Mouse (Mus musculus) neural tube, embryonic 12.5 days (tissue): ENCODE measurements around the gene Ccdc34. TPM values are rescaled to one million over a fixed set of nuclear protein-coding genes. Genes with fewer than 3 reads are reported as not detected.

Source experiments
- ATAC-seq: fragments of 200-750 bp; cut with Nextera tagmentation; 2 replicates; pipeline ENCODE4 v1.8.0; 2017; ENCODE audit warnings: low read depth, mild to moderate bottlenecking, moderate TSS enrichment, moderate library complexity; ENCODE audit not compliant: low FRiP score
- H3K27ac ChIP-seq: fragments of 300-500 bp; sonication (generic); 2 replicates; pipeline ENCODE4 v1.5.1; 2016
- H3K27me3 ChIP-seq: fragments of 300-500 bp; sonication (generic); replicated peaks from 2 replicates; pipeline ENCODE4 v1.6.1; 2016; ENCODE audit warnings: mild to moderate bottlenecking
- H3K36me3 ChIP-seq: fragments of 300-500 bp; sonication (generic); 2 replicates; pipeline ENCODE4 v1.6.1; 2016; ENCODE audit warnings: mild to moderate bottlenecking
- H3K4me1 ChIP-seq: fragments of 300-500 bp; sonication (generic); 2 replicates; pipeline ENCODE4 v1.6.1; 2016
- H3K4me2 ChIP-seq: fragments of 300-500 bp; sonication (generic); replicated peaks from 2 replicates; pipeline ENCODE4 v1.6.1; 2016; ENCODE audit warnings: mild to moderate bottlenecking
- H3K4me3 ChIP-seq: fragments of 300-500 bp; sonication (generic); 2 replicates; pipeline ENCODE4 v1.5.1; 2016
- H3K9ac ChIP-seq: fragments of 300-500 bp; sonication (generic); 2 replicates; pipeline ENCODE4 v1.6.1; 2016; ENCODE audit warnings: mild to moderate bottlenecking
- H3K9me3 ChIP-seq: fragments of 300-500 bp; sonication (generic); 2 replicates; pipeline ENCODE4 v1.6.1; 2016; ENCODE audit warnings: mild to moderate bottlenecking
- WGBS: fragments of 180-500 bp; shearing (Covaris S2); methylation state at CpG from one replicate; pipeline ENCODE4 v1.1.7; 2016; 5-methylcytosine and 5-hydroxymethylcytosine counted together
- polyA plus RNA-seq: library from polyadenylated mRNA; unstranded; fragments of >200 nt; fragmentation: Nextera tagmentation; extraction: Ambion mirVana; gene quantifications from 2 replicates; pipeline ENCODE4 v1.2.1, GENCODE M21; 2016

Gene Ccdc34
- polyA plus RNA-seq, result 51.3 and 55.6 TPM in 2 replicates

- ATAC-seq, result peak; percentile 99
- peak within 1 kb of the TSS; percentile 67 for H3K27ac ChIP-seq
- WGBS, result under 1% methylated on average over 55 of the region's 55 CpGs
- peak within 1 kb of the TSS; percentile 71 for H3K4me3 ChIP-seq
- H3K9ac ChIP-seq, result peak within 1 kb of the TSS; percentile 86
- peaks cover 12% of the 10 kb centered on the region for H3K36me3 ChIP-seq
- peaks cover 20% of the 10 kb centered on the region for H3K4me1 ChIP-seq
- H3K9me3 ChIP-seq, result no peaks in the 10 kb centered on the region
- no peaks in the 10 kb centered on the region for H3K27me3 ChIP-seq
- H3K4me2 ChIP-seq, result peak within 1 kb of the TSS; percentile 78
These were observed at the start of gene Ccdc34 for GRCm38 (mm10) chr2:110017616-110018505. Ccdc34 (plus strand) TSS chr2:110017817.

- Histone ChIP-seq H3K4me2 (no peak overlapping the region), H3K27ac (no peak overlapping the region), H3K9ac (no peak overlapping the region), H3K36me3 (no peaks in the 10 kb centered on the region), H3K4me3 (no peak overlapping the region), H3K27me3 (no peaks in the 10 kb centered on the region), H3K4me1 (peaks cover 13% of the 10 kb centered on the region), H3K9me3 (no peaks in the 10 kb centered on the region)
- WGBS, result 81% methylated on average over 3 of the region's 3 CpGs
- no peak for ATAC-seq
These were observed 48.2 kb upstream of the Ccdc34 start for GRCm38 (mm10) chr2:109969381-109969780.

DNA sequence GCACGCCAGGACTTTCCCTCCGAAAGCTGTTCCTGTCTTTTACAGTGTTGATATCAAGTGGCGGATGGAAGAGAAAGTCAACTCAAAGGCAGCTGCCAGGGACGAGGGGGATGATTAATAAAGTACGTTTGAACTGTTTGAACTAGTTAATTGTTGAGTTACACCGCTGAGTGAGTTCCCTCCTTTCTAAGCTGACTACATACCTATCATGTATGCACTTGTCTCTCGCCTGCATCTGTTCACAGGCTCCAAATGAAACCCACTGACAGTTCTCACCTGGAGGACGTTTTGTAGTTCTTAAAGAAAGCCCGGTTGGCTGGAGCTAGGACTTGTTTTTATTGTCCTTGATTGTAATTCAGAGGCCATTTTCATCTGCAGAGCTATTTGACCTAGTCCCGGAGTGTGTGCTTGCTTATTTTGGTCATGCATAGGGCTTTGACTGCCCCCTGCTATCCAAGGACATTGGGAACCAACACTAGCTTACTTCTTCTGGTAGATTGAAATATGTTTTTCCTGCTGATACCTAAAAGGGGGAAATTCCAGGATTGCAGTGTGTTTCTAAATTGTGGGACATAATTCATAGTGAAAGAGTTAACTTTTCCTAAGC, 47.6 kb upstream of the Ccdc34 start:
- H3K27ac ChIP-seq, result no peak overlapping the region
- H3K9ac ChIP-seq, result no peak overlapping the region
- ATAC-seq, result no peak
- H3K4me2 ChIP-seq, result no peak overlapping the region
- no peak overlapping the region for H3K4me3 ChIP-seq
- H3K4me1 ChIP-seq, result peaks cover 13% of the 10 kb centered on the region
- H3K36me3 ChIP-seq, result no peaks in the 10 kb centered on the region
- 55% methylated on average over 10 of the region's 10 CpGs for WGBS
- H3K27me3 ChIP-seq, result no peaks in the 10 kb centered on the region
- no peaks in the 10 kb centered on the region for H3K9me3 ChIP-seq

DNA sequence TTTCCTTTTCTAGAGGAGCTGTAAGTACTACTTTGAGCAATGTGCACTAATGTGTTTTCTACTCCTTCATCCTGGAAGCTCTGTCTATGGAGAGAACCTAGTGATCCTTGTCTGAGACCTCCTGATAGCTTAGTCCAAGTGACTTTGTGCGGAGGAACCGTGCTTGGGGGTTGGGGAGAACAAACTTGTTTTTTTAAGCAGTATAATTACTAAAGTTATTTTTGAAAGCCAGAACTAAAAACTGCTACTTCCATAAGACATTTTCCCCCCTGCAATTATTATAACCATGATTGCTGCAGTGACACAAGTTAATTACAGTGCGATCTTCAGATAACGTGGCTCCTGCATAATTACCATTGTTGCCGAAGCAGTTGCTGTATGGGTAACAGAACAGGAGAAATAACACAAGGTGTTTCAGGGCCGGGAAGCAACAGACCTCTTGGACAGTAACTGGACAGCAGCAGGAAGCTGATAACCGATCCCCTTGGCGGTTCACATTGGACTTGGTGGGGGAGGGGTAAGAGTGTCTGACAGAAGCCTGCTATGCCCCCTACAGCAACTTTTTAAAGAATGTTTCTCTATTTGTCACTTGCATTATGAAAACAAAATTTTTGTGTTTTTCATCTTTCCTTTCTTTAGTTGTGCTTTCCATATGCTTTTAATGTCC, 46.7 kb upstream of the Ccdc34 start:
- H3K36me3 ChIP-seq, result peaks cover 3% of the 10 kb centered on the region; the same call in 1 of the 2 replicates
- no peak overlapping the region for H3K9ac ChIP-seq
- no peaks in the 10 kb centered on the region for H3K9me3 ChIP-seq
- no peak overlapping the region for H3K27ac ChIP-seq
- H3K4me3 ChIP-seq, result no peak overlapping the region
- no peak overlapping the region for H3K4me2 ChIP-seq
- H3K4me1 ChIP-seq, result peaks cover 13% of the 10 kb centered on the region
- no peak for ATAC-seq
- H3K27me3 ChIP-seq, result no peaks in the 10 kb centered on the region
- WGBS, result 66% methylated on average over 8 of the region's 8 CpGs

DNA sequence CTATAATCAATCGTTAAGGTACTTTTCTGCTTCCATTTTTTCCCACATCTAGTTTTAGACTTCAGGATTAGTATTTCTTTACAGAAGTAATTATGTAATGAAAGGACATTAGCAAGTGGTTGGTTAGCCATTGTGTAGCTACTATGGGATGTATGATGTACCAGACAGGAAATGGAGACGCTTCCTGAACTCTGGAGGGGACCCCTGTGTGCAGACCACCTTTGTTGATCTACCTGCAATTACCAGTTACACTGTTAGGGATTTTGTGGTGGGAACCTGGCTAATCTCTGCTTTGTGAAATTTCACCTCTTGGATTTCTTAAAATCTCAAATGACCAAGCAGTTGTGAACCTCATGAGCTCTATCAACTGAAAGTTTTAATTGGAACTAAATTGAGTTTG, 45.3 kb upstream of the Ccdc34 start:
- Histone ChIP-seq H3K9ac (no peak overlapping the region), H3K9me3 (no peaks in the 10 kb centered on the region), H3K4me3 (no peak overlapping the region), H3K4me2 (no peak overlapping the region), H3K27me3 (no peaks in the 10 kb centered on the region), H3K36me3 (peaks cover 3% of the 10 kb centered on the region; the same call in 1 of the 2 replicates), H3K4me1 (peaks cover 13% of the 10 kb centered on the region), H3K27ac (no peak overlapping the region)
- ATAC-seq, result no peak
- 95% methylated on average over 2 of the region's 2 CpGs for WGBS

GRCm38 (mm10) chr2:109972922-109973321, 44.7 kb upstream of the Ccdc34 start:
- no peak for ATAC-seq
- Histone ChIP-seq H3K4me3 (no peak overlapping the region), H3K9me3 (no peaks in the 10 kb centered on the region), H3K27ac (no peak overlapping the region), H3K9ac (no peak overlapping the region), H3K36me3 (peaks cover 3% of the 10 kb centered on the region; the same call in 1 of the 2 replicates), H3K27me3 (no peaks in the 10 kb centered on the region), H3K4me2 (no peak overlapping the region), H3K4me1 (peaks cover 13% of the 10 kb centered on the region)
- 86% methylated on average over 7 of the region's 7 CpGs for whole genome bisulfite sequencing

DNA sequence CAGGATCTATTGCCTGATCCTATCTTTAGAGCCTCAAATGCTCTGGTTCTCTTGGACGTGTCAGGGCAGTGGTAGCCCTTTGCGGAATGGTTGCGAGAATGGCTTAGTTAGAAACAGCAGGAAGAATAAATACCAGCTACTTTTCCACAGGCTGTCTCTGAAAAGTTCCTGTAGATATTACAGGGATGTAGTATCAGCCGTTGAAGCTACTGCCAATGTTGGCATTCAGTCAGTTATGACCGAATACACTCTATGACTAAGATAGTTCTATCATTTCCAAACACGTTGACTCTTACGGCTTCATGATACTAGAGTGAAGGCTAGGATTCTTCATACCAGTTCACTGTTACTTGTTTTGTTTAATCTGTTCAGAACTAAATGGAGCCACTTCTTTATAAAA, 42.8 kb upstream of the Ccdc34 start:
- H3K36me3 ChIP-seq, result peaks cover 3% of the 10 kb centered on the region; the same call in 1 of the 2 replicates
- no peak for ATAC-seq
- H3K27me3 ChIP-seq, result no peaks in the 10 kb centered on the region
- WGBS, result 96% methylated on average over 7 of the region's 7 CpGs
- H3K27ac ChIP-seq, result no peak overlapping the region
- peaks cover 7% of the 10 kb centered on the region; the same call in 1 of the 2 replicates for H3K4me1 ChIP-seq
- H3K4me3 ChIP-seq, result no peak overlapping the region
- H3K9me3 ChIP-seq, result no peaks in the 10 kb centered on the region
- H3K9ac ChIP-seq, result no peak overlapping the region
- no peak overlapping the region for H3K4me2 ChIP-seq

GRCm38 (mm10) chr2:109976181-109976580, 41.4 kb upstream of the Ccdc34 start:
- ATAC-seq, result no peak

GRCm38 (mm10) chr2:109977322-109977721, 40.3 kb upstream of the Ccdc34 start:
- WGBS, result 88% methylated on average over 6 of the region's 6 CpGs
- no peaks in the 10 kb centered on the region for H3K27me3 ChIP-seq
- peaks cover 3% of the 10 kb centered on the region; the same call in 1 of the 2 replicates for H3K36me3 ChIP-seq
- H3K9me3 ChIP-seq, result no peaks in the 10 kb centered on the region
- no peak overlapping the region for H3K27ac ChIP-seq
- no peaks in the 10 kb centered on the region; the same call in 1 of the 2 replicates for H3K4me1 ChIP-seq
- no peak for ATAC-seq
- no peak overlapping the region for H3K4me3 ChIP-seq
- H3K4me2 ChIP-seq, result no peak overlapping the region
- H3K9ac ChIP-seq, result no peak overlapping the region

More at GRCm38 (mm10) chr2:109976181-109976580, 41.4 kb upstream of the Ccdc34 start:
- no peaks in the 10 kb centered on the region for H3K9me3 ChIP-seq
- H3K9ac ChIP-seq, result no peak overlapping the region
- H3K36me3 ChIP-seq, result peaks cover 3% of the 10 kb centered on the region; the same call in 1 of the 2 replicates
- no peak overlapping the region for H3K4me2 ChIP-seq
- 87% methylated on average over 2 of the region's 2 CpGs for WGBS
- no peaks in the 10 kb centered on the region for H3K27me3 ChIP-seq
- H3K4me3 ChIP-seq, result no peak overlapping the region
- no peaks in the 10 kb centered on the region; the same call in 1 of the 2 replicates for H3K4me1 ChIP-seq
- H3K27ac ChIP-seq, result no peak overlapping the region

DNA sequence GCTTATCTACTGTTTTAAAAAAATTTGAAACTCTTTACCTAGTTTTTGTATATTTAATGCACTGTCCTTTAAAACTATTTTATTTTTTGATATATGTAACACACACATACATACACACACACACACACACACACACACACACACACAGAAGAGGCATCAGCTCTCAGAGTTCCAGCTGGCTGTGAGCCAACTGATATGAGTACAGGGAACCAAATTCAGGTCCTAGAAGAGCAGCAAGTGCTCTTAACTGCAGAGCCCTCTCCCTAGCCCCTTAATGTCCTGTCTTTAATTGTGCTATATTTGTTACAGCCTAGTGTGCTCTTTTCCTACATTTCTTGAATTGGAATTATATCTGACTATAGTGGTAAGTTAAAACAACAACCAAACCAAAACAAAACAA, 38.4 kb upstream of the Ccdc34 start:
- H3K4me3 ChIP-seq, result no peak overlapping the region
- no peak for ATAC-seq
- H3K4me2 ChIP-seq, result no peak overlapping the region
- no peaks in the 10 kb centered on the region for H3K27me3 ChIP-seq
- H3K9ac ChIP-seq, result no peak overlapping the region
- peaks cover 3% of the 10 kb centered on the region; the same call in 1 of the 2 replicates for H3K36me3 ChIP-seq
- H3K4me1 ChIP-seq, result no peaks in the 10 kb centered on the region; the same call in 1 of the 2 replicates
- no peak overlapping the region for H3K27ac ChIP-seq
- no peaks in the 10 kb centered on the region for H3K9me3 ChIP-seq

GRCm38 (mm10) chr2:109983435-109983834, 34.2 kb upstream of the Ccdc34 start:
- Histone ChIP-seq H3K9ac (no peak overlapping the region), H3K36me3 (no peaks in the 10 kb centered on the region), H3K4me2 (no peak overlapping the region), H3K4me3 (no peak overlapping the region), H3K9me3 (no peaks in the 10 kb centered on the region), H3K4me1 (peaks cover 28% of the 10 kb centered on the region), H3K27ac (no peak overlapping the region), H3K27me3 (no peaks in the 10 kb centered on the region)
- WGBS, result 92% methylated on average over 6 of the region's 6 CpGs
- ATAC-seq, result no peak

DNA sequence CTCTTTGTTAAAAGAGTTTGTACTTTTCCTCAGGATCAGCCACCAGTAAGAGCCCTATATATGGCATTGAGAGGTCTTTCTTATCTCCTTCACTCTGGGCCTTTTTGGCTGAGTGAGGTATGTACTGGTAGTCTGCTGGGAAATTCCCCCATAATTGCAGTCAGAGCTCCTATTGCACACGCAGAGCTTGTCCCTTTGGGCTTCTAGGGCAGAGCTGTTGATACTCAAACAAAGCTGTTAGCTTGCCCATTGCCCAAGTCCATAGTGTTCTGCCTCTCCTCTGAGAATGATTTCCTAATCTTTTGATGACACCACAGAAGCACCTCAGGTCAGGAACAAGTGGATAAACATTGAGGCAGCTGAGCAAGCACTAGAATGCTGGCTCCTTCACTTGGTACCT, 32.7 kb upstream of the Ccdc34 start:
- 61% methylated on average over 1 of the region's 1 CpGs for WGBS
- Histone ChIP-seq H3K4me2 (no peak overlapping the region), H3K36me3 (no peaks in the 10 kb centered on the region), H3K4me3 (no peak overlapping the region), H3K4me1 (peaks cover 33% of the 10 kb centered on the region), H3K9ac (no peak overlapping the region), H3K27me3 (no peaks in the 10 kb centered on the region), H3K27ac (no peak overlapping the region), H3K9me3 (no peaks in the 10 kb centered on the region)
- no peak for ATAC-seq
